Mouse (Mus musculus) testis, adult 2 months (tissue): Measurements from ENCODE around the gene Tax1bp3. TPM values are rescaled to one million over a fixed set of nuclear protein-coding genes. Genes with fewer than 3 reads are reported as not detected.

Experiments used
- H3K27ac ChIP-seq: fragments of 200-500 bp; 2 replicates; pipeline ENCODE4 v1.5.1; 2012; ENCODE audit warnings: low read depth, low read length; ENCODE audit not compliant: control insufficient read depth, insufficient read depth
- H3K27me3 ChIP-seq: fragments of 200-500 bp; 2 replicates; pipeline ENCODE4 v1.6.1; 2012; ENCODE audit warnings: mild to moderate bottlenecking, low read length, moderate library complexity; ENCODE audit not compliant: control insufficient read depth, insufficient read depth
- H3K36me3 ChIP-seq: fragments of 200-500 bp; 2 replicates; pipeline ENCODE4 v1.6.1; 2012; ENCODE audit warnings: mild to moderate bottlenecking, low read length; ENCODE audit not compliant: control insufficient read depth, insufficient read depth
- H3K4me1 ChIP-seq: fragments of 200-500 bp; 2 replicates; pipeline ENCODE4 v1.6.1; 2012; ENCODE audit warnings: low read length; ENCODE audit not compliant: control insufficient read depth, insufficient read depth
- H3K4me3 ChIP-seq: fragments of 200-500 bp; 2 replicates; pipeline ENCODE4 v1.5.1; 2012; ENCODE audit warnings: low read depth, mild to moderate bottlenecking, low read length, moderate library complexity, mixed read lengths; ENCODE audit not compliant: control insufficient read depth
- CTCF ChIP-seq: fragments of 200-500 bp; IDR thresholded peaks from 2 replicates; pipeline ENCODE4 v1.5.1; 2012; ENCODE audit warnings: low read depth, mild to moderate bottlenecking, inconsistent platforms, low read length, moderate library complexity; ENCODE audit not compliant: control insufficient read depth, insufficient read depth, insufficient replicate concordance
- POLR2A ChIP-seq: fragments of 200-500 bp; IDR thresholded peaks from 2 replicates; pipeline ENCODE4 v1.6.1; 2012; ENCODE audit warnings: low read depth, mild to moderate bottlenecking, inconsistent platforms, low read length, moderate library complexity; ENCODE audit not compliant: control insufficient read depth
- polyA plus RNA-seq: library from polyadenylated mRNA; depleted of rRNA; stranded (reverse); fragments of >200 nt; gene quantifications from 2 replicates; pipeline ENCODE4 v1.2.3, GENCODE M21; 2012

Gene Tax1bp3
- polyA plus RNA-seq, 1 experiment = 8.7 TPM

DNA sequence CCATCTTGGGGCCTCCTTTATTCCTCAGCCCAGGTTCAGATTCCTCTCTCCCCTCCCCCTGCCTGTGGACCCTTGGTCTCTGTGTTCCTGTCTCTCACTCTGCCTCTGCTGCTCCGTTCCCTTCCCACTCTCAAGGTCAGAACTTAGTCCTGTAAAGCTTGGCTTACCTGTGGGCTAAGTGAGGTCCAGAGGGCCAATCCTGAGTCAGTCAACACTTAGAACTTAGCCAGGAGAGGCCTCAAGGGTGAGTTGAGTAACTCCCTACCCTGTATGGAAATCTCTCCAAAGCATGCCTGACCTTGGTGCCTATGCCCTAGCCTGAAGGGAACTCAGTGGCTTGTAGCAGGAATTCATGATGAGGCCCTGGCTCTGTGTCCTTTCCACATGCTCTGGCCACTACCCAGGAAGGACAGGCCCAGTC lies 32.6 kb upstream of the Tax1bp3 start:
- TF ChIP-seq POLR2A (no peak), CTCF (no peak)
- H3K27ac ChIP-seq = no peak overlapping the region
- H3K4me1 ChIP-seq = no peaks in the 10 kb centered on the region
- H3K4me3 ChIP-seq = no peak overlapping the region
- no peaks in the 10 kb centered on the region for H3K27me3 ChIP-seq
- H3K36me3 ChIP-seq = no peaks in the 10 kb centered on the region; the same call in 1 of the 2 replicates

DNA sequence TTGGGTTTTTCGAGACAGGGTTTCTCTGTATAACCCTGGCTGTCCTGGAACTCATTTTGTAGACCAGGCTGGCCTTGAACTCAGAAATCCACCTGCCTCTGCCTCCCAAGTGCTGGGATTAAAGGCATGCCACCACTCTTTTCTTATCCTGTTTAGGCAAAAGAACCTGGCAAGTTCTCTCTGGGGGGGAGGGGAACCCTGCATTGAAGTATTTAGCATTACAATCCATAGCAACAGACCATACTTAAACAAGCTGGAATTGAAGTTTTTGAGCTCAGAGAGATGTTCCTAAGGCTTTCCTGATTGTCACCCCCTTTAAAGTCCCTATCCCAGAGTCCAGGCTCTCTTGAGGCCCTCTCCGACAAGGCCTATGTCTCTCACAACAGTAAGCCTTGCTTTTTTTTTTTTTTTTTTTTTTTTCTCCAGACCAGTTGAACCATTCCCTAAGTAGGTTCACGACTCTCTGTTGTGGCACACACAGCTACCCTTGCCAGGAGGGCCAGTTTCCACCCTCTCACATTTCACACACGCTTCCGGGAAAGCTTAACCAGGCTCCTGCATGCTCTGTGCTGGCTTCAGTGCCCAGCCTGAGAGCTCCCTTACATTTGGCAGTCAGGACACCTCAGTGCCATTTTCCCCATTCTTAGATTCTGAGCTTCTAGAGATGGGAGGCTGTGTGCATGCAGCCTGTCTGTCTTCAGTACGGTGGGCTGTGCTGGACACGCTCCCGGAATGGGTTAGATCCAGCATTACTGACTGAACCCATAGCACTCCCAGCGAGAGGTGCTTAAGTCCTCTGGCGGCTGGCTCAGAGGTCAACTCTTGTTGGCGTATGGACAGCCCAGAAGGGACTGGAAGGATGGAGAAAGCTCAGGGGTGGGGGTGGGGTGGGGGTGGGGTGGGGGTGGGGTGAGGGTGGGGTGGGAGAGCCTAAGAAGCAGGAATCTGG lies 30.6 kb upstream of the Tax1bp3 start:
- no peak overlapping the region for H3K4me3 ChIP-seq
- H3K4me1 ChIP-seq = no peaks in the 10 kb centered on the region
- TF ChIP-seq POLR2A = no peak
- TF ChIP-seq CTCF = no peak
- H3K36me3 ChIP-seq = no peaks in the 10 kb centered on the region
- H3K27me3 ChIP-seq = no peaks in the 10 kb centered on the region
- no peak overlapping the region for H3K27ac ChIP-seq

DNA sequence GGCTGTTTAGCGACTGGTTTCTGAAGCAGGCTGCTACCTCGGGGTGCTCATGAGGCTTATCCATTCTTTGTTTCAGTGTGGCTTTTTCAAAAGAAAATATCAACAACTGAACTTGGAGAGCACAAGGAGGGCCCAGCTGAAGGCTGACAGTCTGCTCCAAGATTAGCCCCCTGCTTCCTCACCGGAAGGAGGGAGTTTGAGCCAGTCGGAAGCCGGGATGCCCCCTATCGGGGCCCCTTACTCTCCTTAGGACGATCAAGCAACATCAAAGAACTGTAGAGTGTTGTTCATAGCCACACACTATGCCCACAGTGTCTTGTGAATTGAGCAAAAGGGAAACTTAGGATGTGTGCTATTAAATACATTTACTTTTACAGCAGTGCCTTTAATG lies 29.9 kb upstream of the Tax1bp3 start:
- Histone ChIP-seq H3K27ac (no peak overlapping the region), H3K27me3 (no peaks in the 10 kb centered on the region), H3K4me1 (no peaks in the 10 kb centered on the region), H3K4me3 (no peak overlapping the region), H3K36me3 (no peaks in the 10 kb centered on the region)
- TF ChIP-seq POLR2A (no peak), CTCF (no peak)

DNA sequence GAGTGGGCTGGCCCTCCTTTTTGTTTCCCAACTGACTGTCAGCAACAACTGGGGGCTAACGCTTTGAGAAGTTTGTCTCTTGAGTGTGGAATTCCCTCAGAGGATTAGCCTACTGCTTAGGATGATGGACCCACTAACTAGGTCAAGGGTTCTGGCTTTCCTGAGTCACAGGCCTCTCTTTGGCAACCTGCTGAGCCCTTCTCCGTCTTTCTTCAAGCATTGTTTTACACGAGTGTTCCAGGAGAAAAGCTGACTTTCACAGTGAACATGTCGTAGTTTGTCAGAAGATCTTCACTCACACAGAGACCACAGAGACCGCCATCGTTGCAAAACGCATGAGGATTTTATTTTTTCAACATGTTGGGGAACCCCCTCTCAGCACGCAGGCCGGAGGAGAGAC lies 28.7 kb upstream of the Tax1bp3 start:
- Histone ChIP-seq H3K27ac (no peak overlapping the region), H3K4me3 (no peak overlapping the region), H3K36me3 (no peaks in the 10 kb centered on the region), H3K27me3 (no peaks in the 10 kb centered on the region), H3K4me1 (no peaks in the 10 kb centered on the region)
- TF ChIP-seq CTCF (no peak), POLR2A (no peak)

DNA sequence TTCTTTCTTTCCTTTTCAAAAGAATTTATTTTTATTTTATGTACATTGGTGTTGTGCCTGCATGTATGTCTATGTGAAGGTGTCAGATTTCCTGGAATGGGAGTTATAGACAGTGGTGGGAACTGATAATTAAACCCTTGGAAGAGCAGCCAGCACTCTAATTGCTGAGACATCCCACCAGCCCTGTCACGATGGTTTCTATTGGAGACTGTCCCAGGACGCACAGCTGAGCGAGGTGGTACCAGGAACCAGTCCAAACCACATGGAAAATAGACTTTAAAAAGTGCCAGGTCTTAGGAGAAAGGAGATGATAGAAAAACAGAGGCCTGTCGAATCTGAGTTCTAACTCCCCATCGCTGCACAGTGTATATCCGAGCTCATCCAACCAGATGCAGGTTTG lies 21.8 kb upstream of the Tax1bp3 start:
- Histone ChIP-seq H3K36me3 (no peaks in the 10 kb centered on the region), H3K4me3 (no peak overlapping the region), H3K27me3 (no peaks in the 10 kb centered on the region), H3K4me1 (peaks cover 2% of the 10 kb centered on the region), H3K27ac (no peak overlapping the region)
- TF ChIP-seq POLR2A (no peak), CTCF (no peak)

DNA sequence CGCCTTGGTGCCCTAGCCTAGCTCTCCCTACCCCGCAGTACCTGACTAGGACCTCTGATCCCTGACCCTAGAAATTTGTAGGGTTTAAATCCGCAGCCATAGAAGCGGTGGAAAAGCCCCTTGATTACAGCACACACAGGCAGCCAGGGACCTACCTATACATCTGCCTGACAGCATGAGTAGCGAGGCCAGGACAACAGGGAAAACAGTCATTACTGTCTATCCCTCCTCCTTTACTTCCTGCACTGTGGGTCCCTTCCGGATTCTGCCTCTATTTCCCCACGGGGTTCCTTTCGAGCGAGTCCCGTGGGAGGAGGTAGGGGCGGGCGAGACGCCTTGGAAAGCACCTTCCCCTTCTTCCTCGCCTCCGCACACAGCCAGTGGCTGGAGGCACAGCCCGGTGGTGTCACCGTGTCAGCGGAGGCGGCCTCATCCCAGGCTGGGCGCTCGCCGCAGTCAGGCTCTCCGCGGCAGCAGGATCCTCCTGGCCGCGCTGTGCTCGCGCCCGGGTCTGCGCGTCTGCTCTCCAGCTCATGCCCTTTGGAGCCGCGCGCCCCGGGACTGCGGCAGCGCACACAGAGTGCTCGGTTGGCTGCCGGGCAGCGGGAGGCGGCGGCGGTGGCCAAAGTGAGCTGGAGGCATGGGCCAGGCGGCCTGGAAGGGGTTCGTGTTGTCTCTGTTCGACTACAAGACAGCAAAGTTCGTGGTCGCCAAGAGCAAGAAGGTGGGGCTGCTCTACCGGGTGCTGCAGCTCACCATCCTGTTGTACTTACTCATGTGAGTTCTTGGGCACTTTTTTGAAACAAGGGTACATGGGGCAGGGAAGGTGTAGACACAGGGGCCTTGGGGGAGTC lies 16.7 kb upstream of the Tax1bp3 start, which contains the start of gene P2rx5:
Gene P2rx5, plus strand, starts transcription at position 465 of the 854 bp plus-strand sequence.
- no peak for TF ChIP-seq POLR2A
- no peak for TF ChIP-seq CTCF

DNA sequence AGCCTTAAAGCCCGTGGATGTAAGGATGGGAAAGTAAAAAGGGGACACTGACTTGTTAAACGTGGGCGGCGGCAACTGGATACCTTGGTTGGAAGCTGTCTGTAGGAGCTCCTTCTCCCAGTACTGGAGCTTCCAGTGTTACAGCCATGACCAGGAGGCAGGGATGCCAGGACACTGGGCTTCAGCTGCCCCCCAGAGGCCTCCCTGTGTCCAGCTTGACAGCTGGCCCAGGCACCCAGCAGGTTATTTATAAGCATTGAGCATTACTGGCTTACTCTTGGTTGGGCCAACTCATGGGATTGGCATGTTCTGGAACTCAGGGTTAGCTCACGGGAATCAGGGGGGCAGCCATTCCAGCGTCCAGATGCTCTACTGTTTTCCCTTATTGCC lies 16.1 kb upstream of the Tax1bp3 start:
- no peaks in the 10 kb centered on the region for H3K36me3 ChIP-seq
- H3K27me3 ChIP-seq = no peaks in the 10 kb centered on the region
- TF ChIP-seq CTCF = no peak
- no peak for TF ChIP-seq POLR2A
- peaks cover 9% of the 10 kb centered on the region for H3K4me1 ChIP-seq
- no peak overlapping the region for H3K27ac ChIP-seq
- H3K4me3 ChIP-seq = no peak overlapping the region

More for the DNA sequence above, 16.7 kb upstream of the Tax1bp3 start, which contains the start of gene P2rx5:
- Histone ChIP-seq H3K36me3 (no peaks in the 10 kb centered on the region), H3K4me3 (peak within 1 kb of the TSS; percentile 62), H3K4me1 (peaks cover 9% of the 10 kb centered on the region), H3K27ac (no peak within 1 kb of the TSS), H3K27me3 (no peaks in the 10 kb centered on the region)
